Mouse (Mus musculus) kidney, postnatal 25 days (tissue): ENCODE results near the gene Mllt11.

Experiments used
- DNase-seq, 2 experiments: peaks; one replicate each; pipeline ENCODE4 v3.0.0; 2021; ENCODE audit warnings: mixed read lengths in 2 of 2

The Mllt11 gene

DNA sequence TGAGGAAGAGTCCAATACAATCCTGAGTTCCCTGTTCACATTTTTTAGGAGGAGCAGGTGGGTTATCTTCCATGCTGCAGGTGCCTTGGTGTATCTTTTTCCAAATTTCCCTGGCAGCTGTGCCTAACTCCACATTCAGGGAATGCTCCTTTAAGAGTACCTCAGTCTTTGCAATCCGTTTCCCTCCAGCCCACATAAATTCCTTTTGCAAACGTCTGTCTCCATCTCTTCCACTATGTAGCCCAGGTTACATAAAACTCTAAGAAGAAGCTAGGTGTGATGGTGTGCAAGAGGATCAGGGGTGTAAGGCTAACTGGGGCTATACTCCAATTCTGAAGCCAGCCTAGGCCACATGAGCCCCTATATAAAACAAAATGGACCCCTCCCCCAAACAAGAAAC, 11.1 kb upstream of the Mllt11 start:
- DNase-seq: no peak

- DNase-seq: no peak
Observed at GRCm38 (mm10) chr3:95241498-95241897, 9.5 kb upstream of the Mllt11 start, which contains the start of gene Gm128. Gm128 (minus strand) TSS chr3:95241598.

GRCm38 (mm10) chr3:95240900-95241299, 8.9 kb upstream of the Mllt11 start:
- DNase-seq: peak in 1 of 2 experiments; percentile 57

DNA sequence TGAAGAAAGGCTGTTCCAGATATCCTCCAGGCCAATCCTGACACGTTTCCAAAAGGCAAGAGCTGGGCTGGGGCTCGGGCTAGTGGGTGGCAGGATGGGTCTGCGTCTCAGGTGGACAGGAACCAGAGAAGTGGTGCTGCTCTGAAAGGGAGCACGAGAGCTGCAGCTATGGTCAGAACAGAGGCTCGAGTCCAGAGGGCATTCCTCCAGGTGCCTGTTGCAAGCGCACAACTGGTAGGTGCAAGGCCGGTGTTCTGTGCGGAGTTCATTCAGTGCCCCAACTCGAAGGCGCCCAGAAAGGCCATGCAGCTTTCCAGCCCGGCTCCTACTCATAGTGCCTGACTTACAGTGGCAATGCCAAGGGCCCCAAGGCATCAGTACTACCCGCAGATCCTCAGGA, 8.0 kb upstream of the Mllt11 start:
- DNase-seq: peak; percentile 29 to 41

DNA sequence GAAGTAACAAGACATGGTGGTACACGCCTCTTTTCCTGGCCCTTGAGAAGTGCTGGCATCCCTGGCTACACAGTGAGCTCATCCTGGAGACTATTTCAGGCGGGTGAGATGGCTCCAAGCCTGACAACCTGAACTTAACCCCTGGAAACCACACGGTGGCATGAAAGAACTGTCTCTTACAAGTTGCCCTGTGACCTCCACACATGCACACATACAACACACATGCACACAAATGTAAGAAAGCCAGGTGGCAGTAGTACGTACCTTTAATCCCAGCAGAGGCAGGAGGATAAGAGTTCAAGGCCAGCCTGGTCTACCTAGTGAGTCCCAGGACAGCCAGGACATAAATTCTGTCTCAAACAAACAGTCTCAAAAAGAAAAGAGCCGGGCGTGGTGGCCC, 7.1 kb upstream of the Mllt11 start:
- no peak for DNase-seq

DNA sequence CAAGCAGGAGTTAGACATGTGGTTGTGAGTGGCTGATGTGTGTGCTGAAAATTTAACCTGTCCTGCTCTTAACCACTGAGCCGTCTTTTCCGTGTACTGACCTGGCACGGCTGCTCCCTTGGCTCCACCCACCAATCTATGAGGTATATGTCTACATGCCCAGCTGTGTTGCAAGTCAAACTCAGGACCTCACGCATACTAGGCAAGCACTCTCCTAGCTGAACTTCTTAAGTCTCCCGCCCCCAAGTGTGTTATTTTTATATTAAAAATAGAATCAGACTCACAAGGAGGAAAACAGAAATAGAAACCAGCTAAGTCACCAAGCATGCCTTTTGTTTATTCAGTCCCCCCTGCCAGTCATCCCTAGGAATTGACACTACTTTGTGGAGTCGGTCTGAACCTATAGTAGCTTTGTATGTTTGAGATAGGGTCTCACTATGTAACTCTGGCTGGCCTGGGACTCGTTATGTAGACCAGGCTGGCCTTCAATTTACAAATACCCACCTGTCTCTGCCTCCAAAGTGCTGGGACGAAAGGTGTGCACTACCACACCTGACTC, 5.6 kb upstream of the Mllt11 start:
- DNase-seq: no peak

GRCm38 (mm10) chr3:95235386-95236301, 3.7 kb upstream of the Mllt11 start:
- peak in 1 of 2 experiments; percentile 58 for DNase-seq

DNA sequence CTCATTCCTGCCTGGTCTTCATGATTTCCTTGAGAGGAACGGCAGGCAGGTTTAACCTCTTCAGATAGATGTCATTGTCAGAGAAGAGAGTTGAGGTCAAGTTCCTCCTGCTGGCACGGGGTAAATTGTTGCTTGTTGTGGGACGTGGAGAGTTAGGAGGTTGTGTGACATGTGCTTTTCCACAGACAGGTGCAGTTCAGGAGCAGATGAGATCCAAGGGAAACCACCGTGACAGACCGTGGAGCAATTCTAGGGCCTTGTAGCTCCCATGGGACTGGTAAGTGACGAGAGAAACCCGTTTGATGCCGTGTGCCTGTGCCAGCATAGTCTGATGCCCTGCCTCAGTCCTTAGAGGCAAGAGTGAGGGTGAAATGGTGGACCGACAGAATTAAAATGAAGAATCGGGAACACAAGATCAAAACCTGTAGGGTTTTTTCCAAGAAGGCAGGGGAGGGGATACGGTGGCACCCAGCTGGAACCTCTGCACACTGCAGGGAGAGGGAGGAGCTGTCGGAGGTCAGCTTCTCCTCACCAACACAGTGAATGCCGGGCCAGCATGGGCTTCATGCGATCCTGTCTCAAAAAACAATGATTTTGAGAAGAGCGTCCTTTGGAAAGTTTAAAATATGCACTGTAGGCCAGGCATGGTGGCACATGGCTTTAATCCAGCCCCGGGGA, 1.5 kb upstream of the Mllt11 start:
- peak; percentile 40 to 69 for DNase-seq

- peak; percentile 60 to 84 for DNase-seq
Observed at GRCm38 (mm10) chr3:95232771-95233170, 800 bp upstream of the Mllt11 start.

GRCm38 (mm10) chr3:95230495-95231297, 1.3 kb downstream of the Mllt11 start:
- DNase-seq: peak; percentile 44 to 76

DNA sequence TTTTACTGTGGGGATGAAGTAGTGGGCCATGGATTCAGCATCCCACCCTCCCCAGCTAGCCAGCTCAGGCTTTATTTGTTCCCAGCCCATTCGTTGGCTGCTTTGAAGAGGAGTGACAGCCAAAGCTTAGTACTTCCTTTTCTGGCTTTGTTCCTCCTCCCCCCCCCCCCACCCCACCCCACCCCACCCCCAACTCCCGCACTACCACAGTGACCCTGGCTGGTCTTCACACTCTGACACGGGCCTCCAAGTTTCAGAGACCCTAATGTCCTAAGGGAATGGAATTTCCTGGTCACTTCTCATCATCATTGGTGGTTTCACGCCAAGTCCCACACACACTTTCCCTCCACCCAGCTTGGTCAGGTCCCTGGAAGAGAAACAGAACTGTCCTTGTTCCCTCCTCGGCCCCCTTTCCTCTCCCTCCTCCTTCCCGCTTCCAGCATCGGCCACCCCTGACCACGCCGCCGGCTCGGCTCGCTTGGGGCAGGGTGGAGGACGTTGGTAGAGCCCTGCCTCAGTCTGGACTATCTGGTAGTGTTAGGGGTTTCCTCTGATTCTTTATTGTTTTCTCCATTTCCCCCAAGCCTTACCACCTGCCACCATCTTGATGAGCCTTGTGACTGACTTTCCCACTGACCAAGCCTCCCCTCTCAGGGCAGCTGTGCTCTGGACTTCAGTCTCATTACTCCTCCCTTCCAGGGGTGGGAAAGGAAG, 2.0 kb downstream of the Mllt11 start:
- peak; percentile 61 to 78 for DNase-seq

DNA sequence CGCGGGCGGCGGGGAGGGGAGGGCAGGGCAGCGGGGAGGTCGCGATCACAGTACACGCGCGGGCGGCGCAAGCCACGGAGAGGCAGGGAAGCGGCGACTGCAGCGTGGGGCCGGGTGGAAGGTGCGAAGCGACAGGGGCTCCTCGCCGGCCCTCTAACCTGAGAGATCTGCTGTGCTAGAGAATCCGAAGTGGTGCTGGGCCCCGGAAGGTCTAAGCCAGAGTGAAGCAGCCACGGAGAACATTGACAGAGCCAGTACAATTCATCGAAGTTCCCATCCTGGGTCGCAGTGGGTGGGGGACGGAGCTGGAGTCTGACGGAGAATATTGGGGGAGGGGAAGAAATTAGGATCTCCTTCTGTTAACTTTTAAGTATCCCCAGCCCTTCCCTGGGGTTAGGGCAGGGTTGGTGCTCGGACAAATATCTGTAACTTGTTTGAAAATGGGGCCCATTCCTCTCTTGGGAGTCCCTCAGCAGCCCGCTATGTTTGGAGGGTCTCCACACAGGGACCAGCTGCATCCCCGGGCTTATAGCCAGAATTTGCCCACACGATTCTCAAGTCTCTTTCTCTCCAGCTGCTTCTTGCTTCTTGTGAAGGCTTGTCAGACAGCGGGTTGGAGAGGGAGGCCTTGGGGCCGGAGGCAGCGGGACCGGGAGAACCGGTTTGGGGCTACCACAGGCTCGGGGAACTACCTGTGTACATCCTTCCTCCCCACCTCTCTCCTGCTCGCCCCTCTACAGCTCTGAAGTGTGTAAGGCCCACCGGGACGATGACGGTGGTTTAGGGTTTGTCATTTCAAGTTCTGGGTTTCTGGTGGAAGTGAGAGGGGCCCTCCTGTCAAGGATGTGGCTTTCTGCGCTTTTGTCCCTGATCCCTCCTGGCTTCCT, 2.8 kb downstream of the Mllt11 start:
- peak; percentile 52 to 80 for DNase-seq

DNA sequence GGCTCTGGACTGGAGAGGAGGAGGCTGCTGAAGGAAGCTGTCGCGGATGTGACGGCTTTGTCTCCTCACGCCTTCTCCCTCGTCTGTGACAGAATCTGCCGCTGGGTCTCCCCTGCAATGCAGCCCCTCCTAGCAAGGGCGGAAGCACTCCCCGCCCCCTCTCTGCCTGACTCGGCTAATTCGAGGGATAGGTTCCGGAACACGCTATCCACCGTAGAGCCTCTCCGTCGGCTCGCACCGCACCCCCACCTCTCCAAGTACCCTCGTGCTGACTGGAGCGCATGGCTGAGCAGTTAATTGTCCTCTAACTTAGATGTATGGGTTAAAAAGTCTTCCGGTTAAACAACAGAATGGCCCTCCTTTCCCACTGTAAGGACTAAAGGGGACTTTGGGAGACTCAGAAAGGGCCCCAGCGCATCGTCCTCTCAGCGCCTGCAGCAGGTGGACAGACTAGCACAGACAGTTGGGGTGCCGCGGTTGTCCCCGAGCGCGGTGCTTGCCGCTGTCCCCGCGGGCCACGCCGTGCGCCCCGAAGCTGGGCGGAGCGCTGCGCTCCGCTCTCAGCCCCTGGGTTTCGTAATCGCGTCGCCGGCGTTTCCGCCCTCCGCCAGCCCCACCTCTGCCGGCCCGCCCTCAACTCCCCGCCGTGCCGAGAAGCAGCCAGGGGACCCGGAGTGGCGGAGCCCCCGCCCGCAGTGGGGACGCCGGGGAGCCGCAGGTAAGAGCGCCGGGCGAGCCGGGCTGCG, 3.6 kb downstream of the Mllt11 start, which contains the start of gene Cdc42se1:
Cdc42se1 (plus strand) TSS at position 585 of the 746 bp plus-strand sequence.
- peak; percentile 87 to 95 for DNase-seq

- no peak for DNase-seq
Observed at GRCm38 (mm10) chr3:95227214-95227613, 4.8 kb downstream of the Mllt11 start.

DNA sequence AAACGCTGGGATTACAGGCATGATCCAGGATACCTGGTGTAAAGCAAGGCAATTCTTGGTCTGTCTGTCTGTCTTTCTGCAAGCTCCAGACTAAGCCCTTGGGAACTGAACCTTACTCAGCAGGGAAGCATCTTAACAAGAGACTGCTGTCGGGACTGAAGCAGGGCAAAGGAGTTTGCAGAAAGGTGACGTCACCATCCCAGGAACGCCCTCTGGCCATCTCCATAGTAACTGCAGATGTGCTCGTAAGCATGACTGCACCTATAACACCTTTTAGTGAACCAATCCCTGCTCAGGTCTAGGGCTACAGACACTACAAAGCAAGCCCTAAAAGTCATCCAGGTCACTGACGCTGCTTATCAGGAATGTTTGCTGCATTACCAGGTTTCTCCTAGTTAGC, 7.7 kb downstream of the Mllt11 start:
- peak; percentile 66 to 79 for DNase-seq

DNA sequence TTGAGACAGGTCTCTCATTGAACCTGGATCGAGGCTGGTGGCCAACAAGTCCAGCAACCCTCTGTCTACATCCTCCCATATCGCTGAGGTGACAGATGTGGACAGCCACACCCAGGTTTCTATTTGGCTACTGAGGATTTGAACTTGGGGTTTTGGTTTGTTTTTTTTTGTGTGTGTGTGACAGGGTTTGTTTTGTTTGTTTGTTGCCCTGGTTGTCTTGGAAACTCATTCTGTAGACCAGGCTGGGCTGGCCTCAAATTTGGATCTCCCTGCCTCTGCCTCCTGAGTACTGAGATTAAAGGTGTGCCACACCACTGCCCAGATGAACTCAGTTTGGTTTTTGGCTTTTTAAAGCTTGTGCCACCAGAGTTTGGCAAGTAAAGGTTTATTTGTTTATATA, 8.9 kb downstream of the Mllt11 start:
- no peak for DNase-seq

- peak in 1 of 2 experiments; percentile 45 for DNase-seq
Observed at GRCm38 (mm10) chr3:95218466-95219137, 13.4 kb downstream of the Mllt11 start.

GRCm38 (mm10) chr3:95217255-95218134, 14.5 kb downstream of the Mllt11 start, which contains the start of gene Gabpb2:
Gabpb2 (minus strand) TSS chr3:95217916.
- peak; percentile 97 for DNase-seq
